1 mouse cellular context compared by ENCODE assay signal in the genomic region with DNA sequence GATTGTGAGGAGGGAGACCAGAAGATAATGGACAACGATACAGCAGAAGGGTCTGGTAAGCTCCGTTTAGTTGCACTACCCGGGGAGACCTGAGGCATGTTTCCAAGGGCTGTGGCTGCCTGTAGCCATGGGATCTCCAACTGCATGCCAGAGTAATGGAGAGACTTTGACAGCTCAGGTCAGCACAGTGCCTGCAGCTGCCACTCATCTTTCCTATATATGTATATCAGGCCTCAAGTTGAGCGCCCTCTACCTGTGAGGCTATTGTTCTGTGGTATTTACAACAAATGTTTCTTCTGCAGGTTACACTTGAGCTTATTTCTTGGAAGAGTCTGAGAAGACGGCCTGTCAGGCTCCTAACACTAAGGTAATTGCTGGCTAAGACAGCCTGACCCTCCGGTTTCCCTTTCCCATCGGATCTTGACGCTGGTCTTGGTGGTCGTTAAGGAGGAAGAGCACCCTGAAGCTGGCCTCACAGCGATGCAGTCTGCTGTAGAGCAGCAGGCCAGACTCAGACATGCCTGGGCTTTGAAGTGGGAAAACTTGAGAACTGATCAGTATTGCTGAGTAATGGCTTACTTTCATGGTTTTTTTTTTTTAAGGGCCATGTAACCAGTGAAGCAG.
TF ChIP-seq lines count a peak whose summit lies in the region.

No protein-coding gene starts in this region.

TF ChIP-seq in CH12.LX, 34 proteins besides CTCF, POLR2A, EP300 and RAD21 (continued from another document):
- TF ChIP-seq CHD1 (IDR thresholded peaks at IDR 0.05; ENCODE audit: low read depth, low read length) (no peak), HCFC1 (IDR thresholded peaks at IDR 0.05; ENCODE audit: low read depth, low read length) (no peak; the same call in 1 of the 2 replicates), SMC3 (IDR thresholded peaks at IDR 0.05; ENCODE audit: low read depth, low read length) (no peak), PAX5 (IDR thresholded peaks at IDR 0.05; ENCODE audit: low read length) (no peak), IRF4 (IDR thresholded peaks at IDR 0.05; ENCODE audit: low read depth, low read length) (no peak), GABPA (IDR thresholded peaks at IDR 0.05; ENCODE audit: insufficient replicate concordance, low read depth, low read length) (no peak), MEF2A (IDR thresholded peaks at IDR 0.05; ENCODE audit: borderline replicate concordance, low read depth, low read length) (no peak), KAT2A (IDR thresholded peaks at IDR 0.05; ENCODE audit: insufficient replicate concordance, low read length) (0 out of 2 replicates have a peak, but pooled peaks have one; percentile 27), USF2 (conservative IDR thresholded peaks at IDR 0.05; ENCODE audit: low read depth, low read length) (no peak), E2F4 (IDR thresholded peaks at IDR 0.05; ENCODE audit: insufficient replicate concordance, low read depth, low read length) (no peak), NRF1 (IDR thresholded peaks at IDR 0.05; ENCODE audit: low read depth, low read length) (no peak), ZKSCAN1 (IDR thresholded peaks at IDR 0.05; ENCODE audit: borderline replicate concordance, low read depth, low read length) (no peak), MAFK (IDR thresholded peaks at IDR 0.05; ENCODE audit: insufficient replicate concordance, low read length) (0 out of 2 replicates have a peak, but pooled peaks have one; percentile 32), UBTF (IDR thresholded peaks at IDR 0.05; ENCODE audit: low read depth, low read length) (no peak), JUN (IDR thresholded peaks at IDR 0.05; ENCODE audit: insufficient read depth, low read depth, low read length) (no peak), MYC (IDR thresholded peaks at IDR 0.05; ENCODE audit: low read depth, low read length) (peak; percentile 58), ZMIZ1 (IDR thresholded peaks at IDR 0.05; ENCODE audit: low read depth, low read length) (peak; percentile 45; the same call in 1 of the 2 replicates), ETS1 (conservative IDR thresholded peaks at IDR 0.05; ENCODE audit: low read depth, low read length) (no peak), ZC3H11A (IDR thresholded peaks at IDR 0.05; ENCODE audit: low read depth, low read length) (no peak), USF1 (IDR thresholded peaks at IDR 0.05; ENCODE audit: low read depth, low read length) (no peak), CHD2 (IDR thresholded peaks at IDR 0.05; ENCODE audit: low read length) (peak; percentile 24; the same call in 1 of the 2 replicates), ZNF384 (IDR thresholded peaks at IDR 0.05; ENCODE audit: low read depth, low read length) (0 out of 2 replicates have a peak, but pooled peaks have one; percentile 10), JUND (conservative IDR thresholded peaks at IDR 0.05; ENCODE audit: low read depth, low read length) (no peak)
